Mouse (Mus musculus): ENCODE data around the gene Olfr159. TPM values are rescaled to one million over a fixed set of nuclear protein-coding genes. Genes with fewer than 3 reads are reported as not detected.
"Not testable (repeated sequence)": the region's sequence is repeated elsewhere in the genome, so short reads cannot be mapped to it uniquely, and the experiment has no call there.

Olfr159 gene
- not detected for total RNA-seq (2021)
- long read RNA-seq, experiment 1 = 0 reads
- long read RNA-seq, experiment 2 = 0 reads

DNA sequence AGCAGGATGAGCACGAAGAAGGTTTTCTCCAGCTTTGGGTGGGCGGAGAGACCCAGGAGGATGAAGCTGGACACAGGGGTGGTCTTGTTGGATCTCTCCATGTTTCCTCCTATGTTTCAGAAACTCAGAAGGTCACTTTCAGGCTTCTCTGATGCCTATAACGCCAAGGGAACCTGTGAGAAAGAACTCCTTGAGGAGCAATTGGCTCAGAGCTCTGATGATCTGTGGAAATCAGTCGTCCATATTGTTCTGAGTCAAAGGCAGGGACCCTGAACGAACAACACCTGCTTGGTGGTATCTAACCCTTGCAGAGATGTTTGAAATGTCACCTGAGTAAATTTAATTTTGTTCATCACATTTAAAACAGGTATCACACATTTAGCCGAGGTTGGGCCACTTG is at the start of gene Olfr159:
Olfr159 (minus strand) TSS at position 101 of the 400 bp plus-strand sequence.
- no peak within 1 kb of the TSS for H3K27ac ChIP-seq
- no peak for TF ChIP-seq CTCF (IDR thresholded peaks at IDR 0.05)
- no peak for DNase-seq
- H3K4me3 ChIP-seq = no peak within 1 kb of the TSS
- intact Hi-C loops (cut with DNase I) = no loop called here

DNA sequence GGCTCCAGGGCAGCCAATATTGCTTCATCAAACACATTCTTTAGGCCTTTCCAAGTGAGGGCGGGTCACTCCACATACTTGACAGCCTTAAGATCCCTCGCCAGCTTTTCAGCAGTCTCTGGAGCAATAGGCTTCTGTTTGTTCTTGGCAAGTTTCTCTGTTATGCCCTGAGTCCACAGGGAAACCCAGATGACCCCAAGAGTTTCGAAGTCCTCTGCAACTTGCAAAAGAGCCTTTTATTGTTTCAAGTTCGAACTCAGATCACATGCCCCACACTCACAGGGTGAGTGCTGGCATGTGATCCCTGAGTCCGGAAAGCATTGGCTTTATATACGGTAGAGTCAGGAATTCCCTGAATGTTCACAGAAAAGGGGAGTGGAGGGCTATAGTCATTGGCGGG is 28.1 kb upstream of the Olfr159 start:
- intact Hi-C loops (cut with DNase I) = no loop called here
- Histone ChIP-seq H3K27ac (no peak overlapping the region), H3K4me3 (no peak overlapping the region)
- TF ChIP-seq CTCF (IDR thresholded peaks at IDR 0.05) = no peak
- no peak for DNase-seq

DNA sequence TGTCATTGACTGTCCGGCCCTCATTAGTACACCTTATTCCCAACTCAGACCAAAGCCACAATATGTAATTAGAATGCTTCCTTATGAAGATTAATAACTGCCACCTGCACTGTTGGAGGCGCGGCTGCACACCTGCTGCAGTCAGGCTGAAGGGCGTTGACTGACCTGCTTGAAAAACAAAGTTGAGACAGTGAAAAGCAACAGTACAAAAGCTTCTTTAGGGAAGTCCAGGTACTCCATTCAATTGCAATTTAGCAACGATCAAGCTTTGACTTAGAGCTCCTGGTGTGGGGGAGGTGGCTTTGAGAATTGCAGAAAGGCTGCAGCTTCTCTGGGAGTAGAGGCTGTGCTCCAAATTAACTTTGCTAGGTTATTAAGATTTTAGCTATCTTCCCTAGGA is 25.0 kb upstream of the Olfr159 start:
- H3K27ac ChIP-seq; intact Hi-C loops (cut with DNase I); DNase-seq; H3K4me3 ChIP-seq: not testable (repeated sequence)

DNA sequence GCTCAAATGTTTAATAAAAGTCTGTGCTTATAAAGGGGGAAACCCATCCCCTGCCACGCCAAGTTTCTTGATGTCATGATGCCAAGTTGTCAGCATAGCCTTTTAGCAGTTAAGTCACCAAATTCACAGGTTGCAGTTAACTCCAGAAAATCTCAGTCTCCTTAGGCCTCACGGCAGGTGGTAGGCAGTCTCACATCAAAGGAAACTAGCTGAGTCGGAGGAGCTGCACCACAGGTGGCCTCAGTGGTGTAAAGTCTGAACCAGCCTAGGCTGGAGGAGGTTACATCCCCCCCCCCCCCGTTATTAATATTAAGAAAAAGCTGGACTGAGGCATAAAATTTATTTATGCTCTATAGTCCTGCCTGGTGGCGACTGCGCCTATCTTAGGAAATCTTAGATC is 24.5 kb upstream of the Olfr159 start:
- no peak for DNase-seq
- intact Hi-C loops (cut with DNase I) = no loop called here
- Histone ChIP-seq H3K4me3 (no peak overlapping the region), H3K27ac (no peak overlapping the region)
- TF ChIP-seq CTCF (IDR thresholded peaks at IDR 0.05) = no peak

DNA sequence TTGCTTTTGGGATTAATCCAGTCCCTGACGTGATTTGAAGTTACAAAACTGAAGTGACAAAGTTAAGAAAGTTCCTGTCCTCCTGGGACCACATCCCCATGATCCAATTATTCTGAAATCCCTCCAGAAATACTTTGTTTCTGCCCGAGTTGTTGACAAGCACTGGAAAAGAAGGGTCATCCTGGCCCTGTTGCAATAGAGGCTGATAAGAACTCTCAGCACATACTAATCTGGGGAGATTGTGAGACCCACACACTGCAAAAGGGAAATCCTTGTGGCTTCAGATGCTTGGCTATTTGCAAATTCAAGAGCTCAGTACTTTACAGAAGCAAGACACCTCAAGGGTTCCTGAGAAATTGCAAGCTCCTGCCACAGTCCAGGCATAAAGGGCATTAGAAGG is 1.5 kb upstream of the Olfr159 start:
- no peak overlapping the region for H3K27ac ChIP-seq
- H3K4me3 ChIP-seq = no peak overlapping the region
- TF ChIP-seq CTCF (IDR thresholded peaks at IDR 0.05) = no peak
- intact Hi-C loops (cut with DNase I) = no loop called here
- no peak for DNase-seq

DNA sequence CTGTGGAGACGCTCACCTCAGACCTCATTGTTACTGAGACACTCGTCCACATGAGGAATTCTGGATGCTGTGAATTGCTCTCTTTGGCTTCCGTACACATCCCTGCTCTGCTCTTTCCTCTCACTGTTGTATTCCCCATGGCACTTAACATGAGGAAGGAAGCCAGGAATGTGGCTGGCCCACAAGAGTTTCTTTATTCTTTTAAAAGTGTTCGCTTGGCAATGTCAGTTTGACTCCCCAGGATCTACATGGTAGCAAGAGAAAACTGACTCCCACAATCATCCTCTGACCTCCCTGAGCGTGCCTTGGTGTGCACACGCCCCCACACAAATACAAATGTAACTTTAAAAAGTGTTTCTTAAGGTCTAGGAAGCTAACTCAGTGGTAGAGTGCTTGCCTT is 817 bp upstream of the Olfr159 start:
- Histone ChIP-seq H3K27ac (no peak overlapping the region), H3K4me3 (no peak overlapping the region)
- TF ChIP-seq CTCF (IDR thresholded peaks at IDR 0.05) = no peak
- DNase-seq = no peak
- intact Hi-C loops (cut with DNase I) = no loop called here

DNA sequence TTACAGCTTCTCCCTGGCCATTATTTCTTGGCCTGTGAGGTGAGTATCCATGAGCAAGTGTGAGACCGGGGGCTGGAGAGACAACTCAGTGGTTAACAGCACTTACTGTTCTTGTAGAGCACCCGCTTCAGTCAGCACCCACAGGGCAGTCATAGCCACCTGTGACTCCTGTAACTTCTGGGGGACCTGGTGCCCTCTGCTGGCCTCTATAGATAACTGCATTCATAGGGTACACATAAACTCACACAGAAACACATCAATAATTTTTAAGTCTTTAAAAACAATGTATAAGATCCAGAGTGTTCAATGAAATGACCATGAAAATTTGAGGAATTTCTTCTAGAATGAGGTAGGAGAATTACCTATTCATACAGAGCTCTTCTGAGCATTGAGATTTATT is 1.4 kb downstream of the Olfr159 start:
- no peak for TF ChIP-seq CTCF (IDR thresholded peaks at IDR 0.05)
- intact Hi-C loops (cut with DNase I) = no loop called here
- DNase-seq = no peak
- H3K4me3 ChIP-seq = no peak overlapping the region
- H3K27ac ChIP-seq = no peak overlapping the region

DNA sequence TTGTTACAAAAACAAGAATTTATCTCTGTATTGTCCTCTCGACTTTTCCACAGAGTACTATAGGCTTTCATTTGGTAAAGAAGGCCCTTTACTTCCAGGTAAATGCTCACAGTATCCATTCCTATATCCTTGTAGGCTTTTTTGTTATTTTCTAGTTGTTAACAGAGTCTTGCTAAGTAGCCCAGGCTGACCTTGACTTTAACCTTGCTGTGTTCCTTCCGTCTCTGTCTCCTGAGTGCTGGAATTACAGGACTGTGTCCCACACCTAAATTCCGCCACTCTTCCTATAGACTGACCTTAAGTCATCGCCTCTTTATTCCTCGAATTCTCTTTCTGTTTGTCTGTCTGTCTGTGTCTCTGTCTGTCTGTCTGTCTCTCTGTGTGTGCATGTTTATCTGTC is 2.5 kb downstream of the Olfr159 start:
- no peak for TF ChIP-seq CTCF (IDR thresholded peaks at IDR 0.05)
- Histone ChIP-seq H3K4me3 (no peak overlapping the region), H3K27ac (no peak overlapping the region)
- intact Hi-C loops (cut with DNase I) = no loop called here
- DNase-seq = no peak

DNA sequence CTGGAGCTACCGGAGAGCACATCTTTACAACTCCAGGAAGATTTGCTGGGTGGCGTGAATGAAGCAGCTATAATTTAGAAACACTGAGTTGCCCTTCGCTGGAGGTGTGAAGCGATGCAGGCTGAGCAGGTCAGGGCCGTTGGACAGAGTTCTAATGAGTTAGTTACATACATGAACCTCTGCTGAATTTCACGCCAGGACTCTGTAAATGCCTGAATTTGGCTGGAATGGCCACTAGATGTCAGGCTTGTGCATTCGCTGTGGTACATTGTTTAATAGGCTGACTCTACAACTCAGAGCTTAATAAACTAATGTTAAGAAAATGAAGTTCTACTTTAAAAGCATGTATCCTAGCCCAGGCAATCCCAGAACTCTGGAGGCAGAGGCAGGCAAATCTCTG is 7.4 kb downstream of the Olfr159 start:
- Histone ChIP-seq H3K27ac (no peak overlapping the region), H3K4me3 (peak overlapping the region; percentile 55)
- intact Hi-C loops (cut with DNase I) = loop anchor here (5.0 kb wide), 1 partner anchor 99 kb away; no protein-coding TSS in a partner anchor
- peak; percentile 48 for DNase-seq
- peak; percentile 86 for TF ChIP-seq CTCF (IDR thresholded peaks at IDR 0.05)

DNA sequence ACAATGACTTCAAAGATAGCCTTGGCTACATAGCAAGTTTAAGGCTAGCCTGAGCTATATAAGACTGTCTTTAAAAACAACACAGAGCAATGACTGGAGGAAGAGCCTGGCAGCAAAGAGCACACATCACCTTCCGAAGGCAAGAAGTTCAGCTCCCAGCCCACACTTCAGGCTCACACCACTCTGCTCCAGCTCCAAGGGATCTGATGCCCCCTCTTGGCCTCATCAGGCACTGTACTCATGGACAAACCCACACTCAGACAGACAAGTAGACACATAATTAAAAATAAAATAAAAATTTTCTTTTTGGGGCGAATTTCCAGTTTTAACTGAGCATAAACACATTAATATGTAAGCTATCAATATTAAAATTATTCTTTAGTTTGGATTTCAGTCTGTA is 9.5 kb downstream of the Olfr159 start:
- TF ChIP-seq CTCF (IDR thresholded peaks at IDR 0.05) = no peak
- intact Hi-C loops (cut with DNase I) = loop anchor here (5.0 kb wide), 1 partner anchor 101 kb away; no protein-coding TSS in a partner anchor
- no peak overlapping the region for H3K4me3 ChIP-seq

DNA sequence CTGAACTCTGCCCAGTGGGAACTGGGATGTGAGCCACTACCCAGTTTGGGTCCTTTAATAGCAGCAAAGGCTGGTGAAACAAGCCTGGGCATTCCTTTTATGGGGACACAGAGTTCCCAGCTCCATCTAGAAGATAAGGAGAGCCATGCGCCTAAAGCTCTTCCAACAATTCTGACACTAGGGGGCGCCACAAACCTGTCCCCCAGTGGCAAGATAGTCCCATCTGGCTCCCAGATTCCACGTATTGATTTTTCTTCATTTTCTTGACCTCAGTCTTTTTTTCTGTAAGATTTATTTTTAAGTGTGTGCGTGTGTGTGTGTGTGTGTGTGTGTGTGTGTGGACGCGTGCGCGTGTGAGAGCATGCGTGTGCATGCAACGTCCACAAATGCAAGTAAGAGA is 10.3 kb downstream of the Olfr159 start:
- H3K4me3 ChIP-seq = no peak overlapping the region
- peak; percentile 63 for TF ChIP-seq CTCF (IDR thresholded peaks at IDR 0.05)
- peak overlapping the region; percentile 61 for H3K27ac ChIP-seq
- intact Hi-C loops (cut with DNase I) = loop anchor here (5.0 kb wide), 1 partner anchor 102 kb away; no protein-coding TSS in a partner anchor
- no peak for DNase-seq

More for the DNA sequence above, 9.5 kb downstream of the Olfr159 start:
- no peak for DNase-seq
- no peak overlapping the region for H3K27ac ChIP-seq

DNA sequence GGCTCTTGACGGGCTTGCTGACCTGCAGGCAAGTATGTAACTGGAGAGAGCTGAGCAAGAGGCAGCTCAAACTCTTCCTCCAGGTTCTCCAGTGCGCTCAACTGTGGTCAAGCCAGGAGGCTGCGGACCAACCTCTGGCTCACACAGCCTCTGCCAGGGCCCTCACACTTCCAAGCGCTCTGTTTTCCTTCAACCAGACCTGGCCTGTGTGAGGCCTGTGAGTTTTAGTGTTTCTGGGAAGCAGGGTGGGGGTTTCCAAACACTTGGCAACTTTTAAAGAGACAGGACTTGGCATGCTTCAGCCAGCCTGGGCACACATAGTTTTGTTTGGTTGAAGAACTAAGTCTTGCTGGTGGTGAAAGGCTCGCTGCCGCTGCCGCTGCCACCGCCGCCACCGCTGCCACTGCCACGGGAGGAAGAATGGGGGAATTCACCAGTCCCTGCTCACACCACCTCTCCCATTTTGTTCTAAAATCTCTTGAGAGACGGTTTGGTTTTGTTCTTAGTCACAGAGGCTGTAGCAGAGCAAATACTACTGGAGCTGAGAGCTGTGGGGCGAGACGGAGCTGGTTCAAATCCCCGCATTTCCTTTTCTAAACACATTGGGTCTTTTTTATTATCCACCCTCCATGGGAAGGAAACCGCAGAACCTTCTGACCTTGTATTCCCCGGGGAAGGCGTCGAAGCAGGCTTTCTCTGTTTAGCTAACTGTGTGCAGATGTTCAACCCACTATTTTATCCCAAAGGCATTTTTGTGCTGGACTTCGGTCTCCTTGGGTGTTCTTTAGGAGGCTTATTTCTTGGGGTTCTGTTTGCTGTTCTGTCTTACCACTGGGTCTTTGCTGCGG is 11.0 kb downstream of the Olfr159 start:
- H3K27ac ChIP-seq = peak overlapping the region; percentile 61
- intact Hi-C loops (cut with DNase I) = loop anchor here (5.0 kb wide), 1 partner anchor 103 kb away; no protein-coding TSS in a partner anchor
- H3K4me3 ChIP-seq = no peak overlapping the region
- no peak for TF ChIP-seq CTCF (IDR thresholded peaks at IDR 0.05)
- peak; percentile 34 for DNase-seq

DNA sequence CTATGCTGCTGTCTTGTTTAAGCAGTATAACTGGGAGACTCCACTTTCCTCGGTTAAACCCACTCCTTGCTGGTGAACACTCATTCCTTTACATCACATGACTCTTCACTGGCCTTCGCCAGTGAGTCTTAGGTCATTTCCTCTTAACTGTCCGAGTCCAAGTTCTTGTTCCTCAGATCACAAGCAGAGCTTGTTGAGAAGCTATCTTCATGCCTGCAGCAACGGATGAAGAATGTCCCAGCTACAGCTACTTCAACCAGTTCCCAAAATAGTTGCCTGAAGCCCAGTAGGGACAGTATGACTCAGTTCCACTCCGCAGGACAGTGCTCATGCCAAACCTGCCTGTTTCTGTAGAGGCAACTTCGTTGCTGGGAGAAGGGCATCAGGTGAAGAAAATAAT is 13.6 kb downstream of the Olfr159 start:
- Histone ChIP-seq H3K27ac (0 out of 2 replicates have a peak overlapping the region, but pooled peaks have one; percentile 56), H3K4me3 (no peak overlapping the region)
- DNase-seq = no peak
- no peak for TF ChIP-seq CTCF (IDR thresholded peaks at IDR 0.05)
- intact Hi-C loops (cut with DNase I) = no loop called here
